Mouse (Mus musculus): ENCODE results near the gene Slc22a21.

DNA sequence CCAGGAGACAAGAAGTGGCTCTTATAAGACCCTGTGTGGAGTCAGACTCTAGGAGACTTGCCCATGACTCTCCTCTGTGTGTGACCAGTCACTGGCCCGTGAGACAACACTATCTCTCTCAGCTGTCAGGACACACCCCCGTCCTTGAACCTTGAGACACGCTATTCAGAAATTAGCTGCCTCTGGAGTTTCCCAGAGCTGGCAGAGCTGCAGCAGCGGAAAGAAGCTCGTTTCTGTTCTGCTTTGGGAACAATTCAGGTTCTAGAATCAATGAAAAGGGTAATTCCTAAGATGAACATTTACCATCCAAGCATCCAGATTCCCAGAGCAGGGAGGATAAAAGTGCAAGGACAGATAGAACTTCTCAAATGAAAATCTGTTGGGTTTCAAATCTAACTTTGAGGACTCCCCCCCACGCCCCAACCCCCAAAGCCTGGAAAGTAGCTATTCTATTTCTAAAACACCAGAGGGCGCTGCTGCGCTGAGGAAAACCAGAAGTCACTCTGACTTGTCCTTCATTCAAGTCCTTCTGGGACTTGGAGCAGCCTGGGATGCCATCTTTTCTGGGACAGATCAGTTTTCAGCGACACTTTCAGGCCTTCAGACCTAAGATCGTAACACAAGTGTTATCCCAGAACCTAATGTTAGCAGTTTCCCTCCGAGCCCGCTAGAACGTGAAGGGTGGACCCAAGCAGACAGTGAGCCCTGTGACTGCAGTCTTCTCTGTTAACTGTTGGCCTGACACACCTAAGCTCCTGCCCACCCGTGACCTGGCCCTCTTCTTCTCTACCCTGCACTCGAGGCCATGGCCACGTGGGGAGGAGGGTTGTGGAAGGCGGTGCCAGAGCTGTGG lies 48.8 kb downstream of the Slc22a21 start:
- 0 out of 2 replicates have a peak, but pooled peaks have one; percentile 9 for TF ChIP-seq CTCF (IDR thresholded peaks at IDR 0.05; ENCODE audit: insufficient read depth, low read depth, low read length)
- TF ChIP-seq POLR2A (IDR thresholded peaks at IDR 0.05; ENCODE audit: insufficient read depth, low read depth, low read length) = no peak

All from olfactory bulb, adult 2 months (tissue).